ENCODE assay signal across 7 mouse cellular contexts in the genomic region with DNA sequence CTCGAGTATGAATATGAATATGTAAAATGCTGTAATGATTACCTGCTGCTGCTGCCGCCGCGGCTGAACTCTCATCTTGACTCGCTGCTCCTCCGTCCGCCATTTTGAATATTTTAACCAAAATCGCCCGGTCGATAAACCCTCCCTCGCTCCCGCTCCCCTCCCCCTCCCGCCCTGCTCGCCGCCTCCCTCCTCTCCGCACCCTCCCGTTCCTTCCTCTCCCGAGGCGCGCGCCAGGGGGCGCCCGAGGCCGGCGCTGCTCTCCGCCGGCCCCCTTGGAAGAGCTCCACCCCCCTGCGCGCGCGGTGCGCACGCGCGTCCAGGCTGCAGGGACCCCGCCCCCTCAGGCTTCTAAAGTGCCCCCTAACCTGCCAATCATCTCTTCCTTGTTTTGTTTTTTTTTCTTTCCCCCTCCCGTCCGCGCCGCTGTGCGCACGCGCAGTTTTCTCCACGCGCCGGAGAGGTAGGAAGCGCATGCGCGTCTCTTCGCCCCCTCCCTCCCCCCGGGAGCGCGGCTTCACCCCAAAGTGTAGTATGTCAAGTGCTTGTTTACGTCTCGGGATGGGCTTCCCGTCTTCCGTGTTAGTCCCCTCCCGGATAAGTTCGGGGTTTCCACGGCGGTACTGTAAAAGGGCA. TPM values are rescaled to one million over a fixed set of nuclear protein-coding genes. Genes with fewer than 3 reads are reported as not detected.
A peak's percentile ranks its signal among the peaks of the same experiment; 100 is the strongest.
DNase-seq lines count a peak whose midpoint lies in the region; ATAC-seq lines count a peak whose summit lies in the region.

A gene (minus strand): TSS at position 159 of the 636 bp plus-strand sequence.

- peak; percentile 98 for DNase-seq in adrenal gland, adult 2 months
- peak; percentile 99 for DNase-seq in embryo, embryonic 11.5 days (ENCODE audit: low read depth, low spot score)
- DNase-seq in gastrocnemius, postnatal 36 days: peak; percentile 94 to 95
- DNase-seq in left cerebral cortex, postnatal 25 days (ENCODE audit: low spot score in 2 of 2): peak; percentile 95 to 98
- peak; percentile 98 for DNase-seq in midbrain, embryonic 10.5 days (ENCODE audit: low spot score)
- DNase-seq in right cerebral cortex, postnatal 4 days: peak; percentile 99

- H3K36me3 ChIP-seq in intestine, embryonic 15.5 days: no peaks in the 10 kb centered on the region
- no peaks in the 10 kb centered on the region for H3K36me3 ChIP-seq in midbrain, embryonic 10.5 days

- no peaks in the 10 kb centered on the region for H3K9me3 ChIP-seq in intestine, embryonic 15.5 days
- H3K9me3 ChIP-seq in midbrain, embryonic 10.5 days (replicated peaks): no peaks in the 10 kb centered on the region

- peak within 1 kb of the TSS; percentile 93 for H3K4me3 ChIP-seq in intestine, embryonic 15.5 days (replicated peaks)
- peak within 1 kb of the TSS; percentile 82 for H3K4me3 ChIP-seq in midbrain, embryonic 10.5 days

- peak within 1 kb of the TSS; percentile 93 for H3K27ac ChIP-seq in intestine, embryonic 15.5 days
- peak within 1 kb of the TSS; percentile 99 for H3K27ac ChIP-seq in midbrain, embryonic 10.5 days (replicated peaks)

- peak; percentile 91 for ATAC-seq in intestine, embryonic 15.5 days

- no peaks in the 10 kb centered on the region; the same call in 1 of the 2 replicates for H3K4me1 ChIP-seq in intestine, embryonic 15.5 days (replicated peaks)
- H3K4me1 ChIP-seq in midbrain, embryonic 10.5 days: peaks cover 38% of the 10 kb centered on the region

- WGBS in intestine, embryonic 15.5 days: under 1% methylated on average over 58 of the region's 61 CpGs
- under 1% methylated on average over 61 of the region's 61 CpGs for WGBS in midbrain, embryonic 10.5 days

- peak within 1 kb of the TSS; percentile 90 for H3K4me2 ChIP-seq in intestine, embryonic 15.5 days (replicated peaks)

- H3K9ac ChIP-seq in intestine, embryonic 15.5 days: peak within 1 kb of the TSS; percentile 94

- no peaks in the 10 kb centered on the region for H3K27me3 ChIP-seq in intestine, embryonic 15.5 days (replicated peaks)
- H3K27me3 ChIP-seq in midbrain, embryonic 10.5 days (ENCODE audit: low read depth, poor library complexity, severe bottlenecking): no peaks in the 10 kb centered on the region

- intact Hi-C loops in gastrocnemius, postnatal 36 days (cut with DNase I): loop anchor here (5.0 kb wide), 1 partner anchor 230 kb away; no protein-coding TSS in a partner anchor
- intact Hi-C loops in left cerebral cortex, postnatal 25 days (cut with DNase I): loop anchor here (1.0 to 5.0 kb wide), 4 partner anchors 151 to 375 kb away; a partner anchor contains a TSS

RNA-seq across cellular contexts. Expression of the gene that starts here (rescaled TPM):
- total RNA-seq in adrenal gland, adult 2 months (2021): 10 to 100 TPM; 13.1 to 14.0 TPM
- 15.5 and 22.9 TPM in 2 replicates for polyA plus RNA-seq in adrenal gland, adult 2 months (2012; rRNA removed)
- 1 to 10 TPM; 6.4 to 7.9 TPM for total RNA-seq in gastrocnemius, postnatal 36 days (2021)
- polyA plus RNA-seq in intestine, embryonic 15.5 days (2015; fragmentation: Nextera tagmentation; extraction: Ambion mirVana): 10.0 and 10.1 TPM in 2 replicates
- 10 to 100 TPM; 14.3 to 21.5 TPM for total RNA-seq in left cerebral cortex, postnatal 25 days (2021)
- 28.0 and 31.2 TPM in 2 replicates for polyA plus RNA-seq in midbrain, embryonic 10.5 days (2016; fragmentation: Nextera tagmentation; extraction: Ambion mirVana)

Comparison
In these comparisons a context has a peak if more than half of its experiments do, and no peak if none do; other contexts are left out.
1. Peak in every context shown above with its lines: DNase-seq, ATAC-seq, H3K4me3 ChIP-seq and H3K27ac ChIP-seq.